Mouse (Mus musculus) forebrain, embryonic 15.5 days (tissue): Measurements from ENCODE around the gene Gm17428. TPM values are rescaled to one million over a fixed set of nuclear protein-coding genes. Genes with fewer than 3 reads are reported as not detected.
"Not testable (repeated sequence)": the region's sequence is repeated elsewhere in the genome, so short reads cannot be mapped to it uniquely, and the experiment has no call there.

ENCODE experiments used
- ATAC-seq: fragments of 200-750 bp; cut with Nextera tagmentation; replicated peaks from 2 replicates; pipeline ENCODE4 v1.8.0; 2017; ENCODE audit warnings: mild to moderate bottlenecking, moderate TSS enrichment, moderate library complexity
- H3K27ac ChIP-seq: fragments of 300-500 bp; sonication (generic); replicated peaks from 2 replicates; pipeline ENCODE4 v1.5.1; 2015; ENCODE audit warnings: mild to moderate bottlenecking, inconsistent platforms
- H3K27me3 ChIP-seq: fragments of 300-500 bp; sonication (generic); 2 replicates; pipeline ENCODE4 v1.6.1; 2015; ENCODE audit warnings: inconsistent platforms
- H3K36me3 ChIP-seq: fragments of 300-500 bp; sonication (generic); 2 replicates; pipeline ENCODE4 v1.6.1; 2015; ENCODE audit warnings: mild to moderate bottlenecking, inconsistent platforms
- H3K4me1 ChIP-seq: fragments of 300-500 bp; sonication (generic); 2 replicates; pipeline ENCODE4 v1.6.1; 2015; ENCODE audit warnings: inconsistent platforms
- H3K4me2 ChIP-seq: fragments of 300-500 bp; sonication (generic); replicated peaks from 2 replicates; pipeline ENCODE4 v1.6.1; 2015; ENCODE audit warnings: mild to moderate bottlenecking, inconsistent platforms
- H3K4me3 ChIP-seq: fragments of 300-500 bp; sonication (generic); 2 replicates; pipeline ENCODE4 v1.5.1; 2015; ENCODE audit warnings: mild to moderate bottlenecking, inconsistent platforms
- H3K9ac ChIP-seq: fragments of 300-500 bp; sonication (generic); replicated peaks from 2 replicates; pipeline ENCODE4 v1.6.1; 2015; ENCODE audit warnings: mild to moderate bottlenecking, inconsistent platforms
- H3K9me3 ChIP-seq: fragments of 300-500 bp; sonication (generic); 2 replicates; pipeline ENCODE4 v1.6.1; 2016; ENCODE audit warnings: inconsistent platforms
- WGBS: fragments of 180-500 bp; shearing (Covaris S2); methylation state at CpG from one replicate; pipeline ENCODE4 v1.1.7; 2015; ENCODE audit warnings: mixed read lengths; 5-methylcytosine and 5-hydroxymethylcytosine counted together
- polyA plus RNA-seq: library from polyadenylated mRNA; unstranded; fragments of >200 nt; fragmentation: Nextera tagmentation; extraction: Ambion mirVana; gene quantifications from 2 replicates; pipeline ENCODE4 v1.2.1, GENCODE M21; 2015

The Gm17428 gene
- polyA plus RNA-seq, 1 experiment from 2014 or later: not detected

DNA sequence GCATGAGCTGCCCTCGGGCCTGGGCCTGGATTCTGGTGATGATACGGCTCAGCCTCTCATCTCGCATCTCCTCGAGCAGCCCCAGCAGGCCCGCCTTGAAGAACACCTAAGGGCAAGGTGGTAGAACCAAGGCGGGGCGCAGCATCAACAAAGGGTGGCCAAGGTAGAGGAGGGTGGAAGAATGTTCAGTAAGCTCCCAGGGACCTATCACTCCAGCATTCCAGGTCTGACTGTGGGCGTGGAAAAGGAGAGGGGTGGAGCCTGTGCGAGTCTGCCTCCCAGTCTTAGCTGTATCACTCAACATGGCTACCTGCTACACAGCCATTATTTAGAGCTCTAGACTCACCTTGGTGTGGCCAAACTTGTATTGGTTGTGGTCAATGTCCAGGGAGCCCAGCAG lies 20.2 kb upstream of the Gm17428 start:
- Histone ChIP-seq H3K9ac (no peak overlapping the region), H3K36me3 (no peaks in the 10 kb centered on the region), H3K4me1 (no peaks in the 10 kb centered on the region), H3K4me2 (no peak overlapping the region), H3K27me3 (no peaks in the 10 kb centered on the region), H3K27ac (no peak overlapping the region), H3K9me3 (no peaks in the 10 kb centered on the region), H3K4me3 (no peak overlapping the region)
- 90% methylated on average over 9 of the region's 9 CpGs for WGBS
- no peak for ATAC-seq

DNA sequence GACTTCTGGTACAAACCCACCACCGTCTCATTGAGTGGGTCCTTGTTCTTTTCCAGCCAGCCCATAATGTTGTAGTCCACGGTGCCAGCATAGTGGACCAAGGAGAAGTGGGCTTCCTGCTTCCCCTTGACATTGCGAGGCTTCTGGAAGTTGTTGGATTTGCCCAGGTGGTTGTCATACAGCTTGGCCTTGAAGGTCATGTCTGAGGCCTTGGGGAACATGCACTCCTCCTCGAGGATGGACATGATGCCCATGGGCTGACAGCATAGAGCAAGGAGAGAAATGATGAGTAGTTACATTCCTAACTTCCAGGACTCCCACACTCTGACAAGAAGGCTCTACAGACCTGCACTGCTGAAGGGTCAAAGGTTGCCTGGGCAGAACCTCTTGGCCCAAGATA lies 18.2 kb upstream of the Gm17428 start:
- no peak overlapping the region for H3K9ac ChIP-seq
- H3K36me3 ChIP-seq: no peaks in the 10 kb centered on the region
- H3K9me3 ChIP-seq: no peaks in the 10 kb centered on the region
- ATAC-seq: no peak
- H3K27ac ChIP-seq: no peak overlapping the region
- no peak overlapping the region for H3K4me2 ChIP-seq
- no peak overlapping the region for H3K4me3 ChIP-seq
- H3K27me3 ChIP-seq: no peaks in the 10 kb centered on the region
- 77% methylated on average over 4 of the region's 4 CpGs for WGBS
- no peaks in the 10 kb centered on the region for H3K4me1 ChIP-seq

DNA sequence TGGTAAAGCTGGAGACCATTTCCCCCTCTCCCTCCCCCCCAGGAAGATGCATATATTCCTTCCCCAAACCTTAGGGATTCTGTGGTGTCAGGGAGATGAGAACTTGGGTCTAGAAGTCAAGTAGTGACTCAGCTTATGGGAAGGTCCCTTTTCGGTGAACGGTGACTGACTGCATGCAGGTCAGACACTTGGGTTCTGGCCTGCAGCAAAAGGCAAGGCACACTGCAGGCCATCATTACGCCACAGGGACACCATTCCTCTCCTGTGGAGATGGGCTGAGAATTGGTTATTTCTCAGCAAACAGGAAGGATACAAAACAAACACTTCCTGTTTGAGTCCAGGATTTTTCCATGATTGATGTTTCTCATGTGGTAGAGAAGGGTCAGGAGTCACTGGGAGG lies 17.5 kb upstream of the Gm17428 start:
- Histone ChIP-seq H3K27me3 (no peaks in the 10 kb centered on the region), H3K4me3 (no peak overlapping the region), H3K4me2 (no peak overlapping the region), H3K36me3 (no peaks in the 10 kb centered on the region), H3K27ac (no peak overlapping the region), H3K9me3 (no peaks in the 10 kb centered on the region), H3K9ac (no peak overlapping the region), H3K4me1 (no peaks in the 10 kb centered on the region)
- WGBS: 89% methylated on average over 3 of the region's 3 CpGs
- no peak for ATAC-seq

DNA sequence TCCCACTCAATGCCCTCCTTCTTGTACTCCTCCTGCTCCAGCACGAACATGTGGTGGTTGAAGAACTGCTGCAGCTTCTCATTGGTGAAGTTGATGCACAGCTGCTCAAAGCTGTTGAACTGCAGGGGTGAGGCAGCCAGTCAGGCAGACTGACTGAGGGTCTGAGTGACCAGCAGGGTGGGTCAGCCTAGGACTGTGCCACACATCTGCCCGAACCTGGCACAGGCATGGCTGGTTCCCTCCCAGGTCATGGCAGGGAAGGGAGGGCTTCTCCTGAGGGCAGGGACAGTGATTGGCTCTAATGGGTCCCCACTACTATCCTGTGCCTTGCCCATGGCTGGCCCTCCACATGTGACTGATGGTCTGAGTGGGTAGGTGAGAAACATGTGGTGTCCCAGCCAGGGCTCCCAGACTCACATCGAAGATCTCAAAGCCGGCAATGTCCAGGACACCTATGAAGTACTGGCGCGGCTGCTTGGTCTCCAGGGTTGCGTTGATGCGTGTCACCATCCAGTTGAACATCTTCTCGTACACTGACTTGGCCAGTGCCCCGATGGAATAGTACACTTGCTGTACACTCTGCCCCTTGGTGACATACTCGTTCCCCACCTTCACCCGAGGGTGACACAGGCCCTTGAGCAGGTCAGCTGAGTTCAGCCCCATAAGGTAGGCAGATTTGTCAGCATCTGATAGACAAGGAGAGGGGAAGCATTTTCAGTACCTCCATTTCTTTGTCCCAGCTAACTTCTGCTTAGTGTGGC lies 16.7 kb upstream of the Gm17428 start:
- not testable (repeated sequence) for H3K27ac ChIP-seq, H3K4me2 ChIP-seq, H3K9ac ChIP-seq, H3K36me3 ChIP-seq, H3K4me3 ChIP-seq, H3K27me3 ChIP-seq, H3K9me3 ChIP-seq, H3K4me1 ChIP-seq, ATAC-seq
- WGBS: 93% methylated on average over 12 of the region's 12 CpGs

DNA sequence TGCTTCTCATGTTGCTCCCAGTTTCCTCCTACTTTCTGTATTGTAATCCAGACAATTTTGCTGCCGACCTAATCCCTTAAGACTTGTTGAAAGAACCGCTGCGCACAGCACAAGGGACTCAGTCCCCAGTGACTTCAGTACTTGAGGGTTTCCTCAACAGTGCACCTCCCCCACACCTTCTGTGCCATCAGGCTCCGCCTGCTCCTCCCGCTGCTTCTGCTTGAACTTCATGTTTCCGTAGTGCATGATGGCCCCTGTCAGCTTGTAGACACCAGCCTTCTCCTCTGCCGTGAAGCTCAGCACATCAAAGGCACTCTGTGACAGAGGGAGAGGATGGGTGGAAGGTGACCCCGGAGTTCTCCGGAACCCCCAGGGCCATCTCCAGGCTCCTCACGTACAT lies 16.0 kb upstream of the Gm17428 start:
- H3K9me3 ChIP-seq: no peaks in the 10 kb centered on the region
- no peak overlapping the region for H3K4me3 ChIP-seq
- 62% methylated on average over 10 of the region's 10 CpGs for WGBS
- no peaks in the 10 kb centered on the region for H3K36me3 ChIP-seq
- H3K9ac ChIP-seq: no peak overlapping the region
- no peaks in the 10 kb centered on the region for H3K27me3 ChIP-seq
- no peak for ATAC-seq
- no peak overlapping the region for H3K27ac ChIP-seq
- no peaks in the 10 kb centered on the region for H3K4me1 ChIP-seq
- H3K4me2 ChIP-seq: no peak overlapping the region

DNA sequence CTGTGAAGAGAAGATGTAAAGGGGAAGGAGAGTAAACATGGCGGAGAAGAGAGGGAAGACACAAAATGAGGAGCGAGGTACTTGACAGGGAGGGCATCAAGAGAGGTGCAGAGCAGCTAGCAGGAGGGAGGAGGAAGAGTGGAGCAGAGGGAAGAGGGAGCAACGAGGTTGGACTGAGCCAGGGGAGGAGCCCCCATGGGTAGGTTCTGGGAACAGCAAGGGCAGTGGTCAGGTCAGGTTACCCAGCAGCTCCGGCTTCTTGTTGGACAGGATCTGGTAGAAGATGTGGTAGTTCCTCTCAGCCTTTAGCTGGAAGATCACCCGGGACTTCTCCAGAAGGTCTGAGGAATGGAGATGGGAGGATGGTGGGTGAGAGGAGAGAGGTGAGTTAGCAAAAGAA lies 15.2 kb upstream of the Gm17428 start:
- no peak overlapping the region for H3K27ac ChIP-seq
- no peak overlapping the region for H3K4me2 ChIP-seq
- H3K27me3 ChIP-seq: no peaks in the 10 kb centered on the region
- H3K9me3 ChIP-seq: no peaks in the 10 kb centered on the region
- no peaks in the 10 kb centered on the region for H3K4me1 ChIP-seq
- no peak for ATAC-seq
- H3K36me3 ChIP-seq: no peaks in the 10 kb centered on the region
- H3K9ac ChIP-seq: no peak overlapping the region
- no peak overlapping the region for H3K4me3 ChIP-seq
- 88% methylated on average over 5 of the region's 5 CpGs for WGBS

DNA sequence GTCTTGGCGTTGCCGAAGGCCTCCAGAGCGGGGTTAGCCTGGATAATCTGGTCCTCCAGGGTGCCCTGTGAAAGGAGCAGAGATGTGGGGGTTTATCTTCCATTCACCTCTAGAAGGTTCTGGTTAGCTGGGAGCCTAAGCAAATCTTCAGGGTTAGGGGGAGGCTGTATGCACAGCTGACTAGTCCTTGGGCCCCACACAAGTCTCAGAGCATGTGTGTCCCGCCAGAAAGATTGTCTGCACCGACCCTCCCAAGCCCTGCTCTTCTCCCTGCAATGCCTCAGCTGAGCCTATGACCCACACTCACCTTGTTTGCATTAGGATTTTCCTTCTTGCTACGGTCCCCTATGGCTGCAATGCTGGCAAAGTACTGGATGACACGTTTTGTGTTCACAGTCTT lies 14.0 kb upstream of the Gm17428 start:
- 92% methylated on average over 7 of the region's 7 CpGs for WGBS
- Histone ChIP-seq H3K27ac (no peak overlapping the region), H3K27me3 (no peaks in the 10 kb centered on the region), H3K4me1 (no peaks in the 10 kb centered on the region), H3K36me3 (no peaks in the 10 kb centered on the region), H3K4me3 (no peak overlapping the region), H3K4me2 (no peak overlapping the region), H3K9ac (no peak overlapping the region), H3K9me3 (no peaks in the 10 kb centered on the region)
- ATAC-seq: no peak

DNA sequence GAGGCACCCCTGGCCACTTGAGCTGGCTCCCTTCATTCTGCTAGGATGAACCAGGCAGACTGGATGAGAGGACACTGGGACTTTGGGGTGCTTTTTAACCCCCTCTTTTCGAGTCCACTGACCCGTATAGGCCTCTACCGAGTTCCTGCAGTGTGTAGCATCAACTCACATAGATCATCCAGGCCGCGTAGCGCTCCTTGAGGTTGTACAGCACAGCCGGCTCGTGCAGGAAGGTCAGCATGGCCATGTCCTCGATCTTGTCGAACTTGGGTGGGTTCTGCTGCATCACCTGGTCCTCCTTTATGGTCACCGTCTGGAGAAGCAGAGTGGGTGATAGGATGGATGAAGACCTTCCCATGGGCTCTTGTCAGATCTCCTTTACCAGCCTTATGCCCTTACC lies 13.0 kb upstream of the Gm17428 start:
- H3K4me2 ChIP-seq: no peak overlapping the region
- H3K9me3 ChIP-seq: no peaks in the 10 kb centered on the region
- H3K4me3 ChIP-seq: no peak overlapping the region
- 89% methylated on average over 11 of the region's 11 CpGs for WGBS
- no peaks in the 10 kb centered on the region for H3K27me3 ChIP-seq
- no peak overlapping the region for H3K9ac ChIP-seq
- no peaks in the 10 kb centered on the region for H3K4me1 ChIP-seq
- ATAC-seq: no peak
- H3K27ac ChIP-seq: no peak overlapping the region
- no peaks in the 10 kb centered on the region for H3K36me3 ChIP-seq

DNA sequence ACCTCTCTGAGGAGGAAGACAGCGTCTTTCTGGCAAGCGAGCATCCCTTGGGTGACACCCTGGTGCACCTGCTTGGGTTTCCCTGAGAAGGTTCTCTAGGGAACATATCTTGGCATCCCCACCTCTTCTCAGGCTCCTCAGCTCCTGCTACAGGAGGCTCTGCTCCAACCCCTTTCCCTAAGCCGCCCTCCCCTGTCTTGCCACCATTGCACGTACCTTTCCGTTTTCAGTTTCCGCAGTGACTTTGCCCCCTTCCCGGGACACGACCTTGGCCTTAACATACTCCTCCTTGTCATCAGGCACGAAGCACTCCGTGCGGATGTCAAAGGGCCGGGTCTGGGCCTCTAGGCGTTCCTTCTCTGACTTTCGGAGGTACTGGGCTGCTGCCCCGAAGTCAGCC lies 11.7 kb upstream of the Gm17428 start:
- H3K4me3 ChIP-seq: no peak overlapping the region
- H3K9ac ChIP-seq: no peak overlapping the region
- H3K27ac ChIP-seq: no peak overlapping the region
- no peak overlapping the region for H3K4me2 ChIP-seq
- no peaks in the 10 kb centered on the region for H3K27me3 ChIP-seq
- H3K9me3 ChIP-seq: no peaks in the 10 kb centered on the region
- WGBS: 86% methylated on average over 15 of the region's 15 CpGs
- no peaks in the 10 kb centered on the region for H3K36me3 ChIP-seq
- ATAC-seq: no peak
- no peaks in the 10 kb centered on the region for H3K4me1 ChIP-seq

DNA sequence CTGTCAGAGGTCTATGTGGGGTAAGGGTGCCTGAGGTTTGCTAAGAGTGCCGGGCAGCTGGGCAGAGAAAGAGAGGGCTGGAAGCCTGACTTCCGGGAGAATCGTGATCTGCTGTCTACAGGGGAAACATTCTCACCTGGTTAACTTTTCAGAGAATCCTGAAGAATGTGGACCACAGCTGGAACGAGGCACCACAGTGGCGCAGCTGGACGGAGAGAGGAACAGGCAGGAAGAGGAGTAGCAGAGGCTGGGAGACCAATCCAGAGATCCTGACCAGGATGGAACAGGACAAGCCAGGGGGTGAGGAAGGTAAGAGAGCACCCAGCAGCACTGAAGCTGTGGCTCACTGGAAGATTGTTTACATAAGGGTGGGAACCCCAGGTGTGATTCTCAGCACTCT lies 11.1 kb upstream of the Gm17428 start:
- H3K9me3 ChIP-seq: no peaks in the 10 kb centered on the region
- no peak overlapping the region for H3K4me2 ChIP-seq
- no peak overlapping the region for H3K4me3 ChIP-seq
- H3K4me1 ChIP-seq: no peaks in the 10 kb centered on the region
- H3K27me3 ChIP-seq: no peaks in the 10 kb centered on the region
- no peak overlapping the region for H3K9ac ChIP-seq
- no peak for ATAC-seq
- H3K27ac ChIP-seq: no peak overlapping the region
- 82% methylated on average over 6 of the region's 6 CpGs for WGBS
- H3K36me3 ChIP-seq: no peaks in the 10 kb centered on the region

DNA sequence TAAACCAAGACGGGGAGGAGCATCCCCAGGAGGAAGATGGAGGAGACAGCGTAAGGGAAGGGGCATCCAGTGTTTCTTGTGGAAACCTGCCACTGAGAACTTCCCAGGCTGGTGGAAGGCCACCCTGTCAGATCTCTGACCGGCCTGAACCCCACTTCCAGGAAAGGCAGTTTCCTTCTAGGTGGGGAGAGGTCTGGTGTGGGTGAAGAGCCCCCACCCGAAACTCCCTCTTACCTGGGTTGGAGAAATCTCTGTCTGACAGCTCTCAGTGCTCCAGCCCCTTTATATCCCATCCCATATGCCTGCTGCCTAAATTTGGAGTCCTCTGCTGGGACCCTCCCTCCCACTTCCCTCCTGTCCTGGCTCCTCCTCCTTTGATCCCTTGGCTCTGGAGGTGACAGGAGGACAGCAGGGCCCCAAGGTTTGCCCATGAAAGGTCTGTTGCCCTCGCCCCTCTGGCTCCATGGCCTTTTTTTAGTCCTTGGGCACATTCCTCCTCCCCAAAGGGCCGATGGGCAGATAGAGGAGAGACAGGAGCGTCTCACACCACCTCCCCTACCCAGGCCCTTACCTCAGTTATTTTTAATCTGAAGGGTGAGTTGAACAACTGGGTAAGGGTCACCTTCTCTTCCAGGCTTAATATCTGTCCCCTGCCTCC lies 10.3 kb upstream of the Gm17428 start, which contains the start of gene Myh6:
TSS of gene Myh6 (minus strand) at position 608 of the 658 bp plus-strand sequence.
- Histone ChIP-seq H3K27ac (no peak within 1 kb of the TSS), H3K36me3 (no peaks in the 10 kb centered on the region), H3K4me1 (no peaks in the 10 kb centered on the region), H3K9me3 (no peaks in the 10 kb centered on the region), H3K4me2 (no peak within 1 kb of the TSS), H3K27me3 (no peaks in the 10 kb centered on the region), H3K4me3 (no peak within 1 kb of the TSS), H3K9ac (no peak within 1 kb of the TSS)
- no peak for ATAC-seq
- WGBS: 78% methylated on average over 7 of the region's 7 CpGs

DNA sequence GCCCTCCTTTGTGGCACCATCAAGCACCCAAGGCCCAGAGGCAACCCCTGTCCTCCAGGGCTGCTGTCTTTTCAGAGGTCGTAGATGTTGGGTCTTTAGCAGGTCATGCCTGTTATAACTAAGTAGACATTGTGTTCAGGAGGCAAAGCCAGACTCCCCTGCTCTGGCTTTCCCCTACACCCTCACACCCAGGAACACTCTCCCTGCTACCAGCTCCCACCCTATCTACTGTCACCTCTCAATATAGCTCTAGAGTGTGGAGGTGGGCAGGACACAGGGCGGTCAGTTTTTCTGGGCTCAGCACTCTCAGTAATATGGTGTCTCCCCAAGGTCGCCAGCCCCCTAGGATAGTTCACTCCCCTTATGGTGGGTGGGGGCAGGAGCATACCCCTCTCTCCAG lies 8.9 kb upstream of the Gm17428 start:
- H3K36me3 ChIP-seq: no peaks in the 10 kb centered on the region
- 92% methylated on average over 3 of the region's 3 CpGs for WGBS
- no peaks in the 10 kb centered on the region for H3K9me3 ChIP-seq
- no peak overlapping the region for H3K27ac ChIP-seq
- no peaks in the 10 kb centered on the region for H3K4me1 ChIP-seq
- no peaks in the 10 kb centered on the region for H3K27me3 ChIP-seq
- no peak overlapping the region for H3K9ac ChIP-seq
- ATAC-seq: no peak
- H3K4me3 ChIP-seq: no peak overlapping the region
- H3K4me2 ChIP-seq: no peak overlapping the region

DNA sequence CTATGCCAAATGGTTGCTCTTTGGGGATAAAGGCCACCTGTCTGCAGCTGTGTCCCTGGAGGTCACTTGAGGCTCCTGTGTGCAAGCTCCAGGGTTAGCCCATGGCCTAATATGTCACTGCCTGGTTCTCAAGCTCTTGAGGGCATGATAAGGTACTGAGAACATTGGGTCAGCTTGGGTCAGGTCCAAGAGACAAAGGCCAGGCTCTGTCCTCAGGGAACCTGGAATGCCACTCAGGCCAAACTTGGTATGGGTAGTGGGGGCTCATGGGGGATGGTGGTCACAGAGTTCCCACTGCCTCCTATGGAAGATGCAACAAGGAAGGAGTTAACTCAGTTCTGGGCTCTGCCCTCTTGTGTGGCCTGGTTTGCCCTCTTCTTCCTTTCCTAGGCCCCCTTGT lies 8.4 kb upstream of the Gm17428 start:
- no peak for ATAC-seq
- no peak overlapping the region for H3K9ac ChIP-seq
- H3K4me1 ChIP-seq: no peaks in the 10 kb centered on the region
- H3K9me3 ChIP-seq: no peaks in the 10 kb centered on the region
- no peak overlapping the region for H3K27ac ChIP-seq
- no peak overlapping the region for H3K4me2 ChIP-seq
- H3K36me3 ChIP-seq: no peaks in the 10 kb centered on the region
- no peak overlapping the region for H3K4me3 ChIP-seq
- H3K27me3 ChIP-seq: no peaks in the 10 kb centered on the region
